Mouse (Mus musculus) heart, adult 2 months (tissue): ENCODE results near the gene Rasgef1b.

ENCODE experiments used
- EP300 ChIP-seq: fragments of 200-500 bp; IDR thresholded peaks from 2 replicates; pipeline ENCODE4 v1.6.1; 2011; ENCODE audit warnings: low read depth, low read length, control low read depth; ENCODE audit not compliant: insufficient read depth
- POLR2A ChIP-seq: fragments of 200-500 bp; IDR thresholded peaks from 2 replicates; pipeline ENCODE4 v1.6.1; 2011; ENCODE audit warnings: mild to moderate bottlenecking, low read depth, low read length, control low read depth; ENCODE audit not compliant: insufficient read depth

- TF ChIP-seq POLR2A (no peak), EP300 (no peak)
These were observed 256.1 kb downstream of the Rasgef1b start for GRCm38 (mm10) chr5:99472607-99473335.
